Mouse (Mus musculus) heart, postnatal 0 days (tissue): Measurements from ENCODE around the gene Cckbr.

Experiments
- CTCF ChIP-seq: IDR thresholded peaks from 2 replicates; pipeline ENCODE4 v1.5.1; 2016; ENCODE audit warnings: antibody characterized with exemption, control low read depth, low read depth
- EP300 ChIP-seq: IDR thresholded peaks from 2 replicates; pipeline ENCODE4 v1.6.1; 2016; ENCODE audit warnings: antibody characterized with exemption, low read depth

- TF ChIP-seq CTCF: no peak
- TF ChIP-seq EP300: no peak
These were observed 9.3 kb downstream of the Cckbr start for GRCm38 (mm10) chr7:105434798-105435197.
